Mouse (Mus musculus): ENCODE measurements around the gene Iqch.

The Iqch gene

GRCm38 (mm10) chr9:63377270-63378142, 224.8 kb downstream of the Iqch start, which contains the start of gene Map2k5:
Gene Map2k5, minus strand, starts transcription at chr9:63377902.
- DNase-seq (ENCODE audit: low read depth in 1 of 2, low spot score in 2 of 2), result peak; percentile 59 to 79

GRCm38 (mm10) chr9:63373315-63373714, 229.0 kb downstream of the Iqch start:
- DNase-seq (ENCODE audit: low read depth in 1 of 2, low spot score in 2 of 2), result no peak

- no peak for DNase-seq (ENCODE audit: low read depth in 1 of 2, low spot score in 2 of 2)
Measured at GRCm38 (mm10) chr9:63372541-63372940, 229.8 kb downstream of the Iqch start.

Measured in monocyte, adult 2 months (primary cell).